Mouse (Mus musculus) lung, adult 18-20 months (tissue): ENCODE measurements around the gene Vmn1r24.
"Not testable (repeated sequence)": the region's sequence is repeated elsewhere in the genome, so short reads cannot be mapped to it uniquely, and the experiment has no call there.

Experiments
- DNase-seq, 2 experiments: peaks; one replicate each; pipeline ENCODE4 v3.0.0; 2022; ENCODE audit warnings: mixed read lengths in 2 of 2

Vmn1r24 gene

DNA sequence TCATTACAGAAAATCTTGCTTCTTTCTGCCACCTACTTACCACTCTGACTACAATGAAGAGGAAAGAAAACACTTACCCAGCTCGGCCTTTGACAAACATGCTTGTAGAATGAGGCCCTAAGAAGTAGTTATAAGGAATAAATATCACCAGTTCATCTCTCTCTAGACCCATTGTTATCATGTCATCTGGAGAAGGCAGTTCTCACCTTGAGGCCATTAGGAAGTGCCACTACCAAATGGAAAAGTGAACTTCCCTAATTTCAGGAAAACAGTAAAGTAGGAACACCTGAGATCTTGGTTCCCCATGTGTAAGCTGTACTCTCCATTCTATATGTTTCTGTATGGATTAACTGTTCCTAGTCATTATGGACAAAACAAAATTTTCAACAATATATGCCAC is at the start of gene Vmn1r24:
Vmn1r24 (minus strand) TSS at position 101 of the 400 bp plus-strand sequence.
- DNase-seq, result not testable (repeated sequence)

DNA sequence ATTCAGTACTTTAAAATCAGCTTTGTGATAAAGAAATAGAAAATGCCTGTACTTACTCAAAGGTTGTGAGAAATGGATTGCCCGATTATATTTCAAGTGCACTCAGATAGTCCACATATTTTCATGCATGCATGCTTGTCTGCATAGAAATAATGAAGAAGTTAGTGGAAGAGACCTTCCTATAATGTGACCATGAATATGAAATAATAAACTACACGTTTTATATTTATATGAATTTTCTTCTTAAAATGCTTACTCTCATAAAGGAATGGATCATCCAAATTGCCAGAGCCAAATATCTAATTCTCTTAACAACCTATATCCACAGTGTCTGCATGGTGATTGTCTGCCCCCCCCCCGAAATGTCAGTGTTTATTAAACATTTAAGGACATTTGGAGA is 19.4 kb upstream of the Vmn1r24 start, which contains the start of gene Vmn1r25:
Vmn1r25 (minus strand) TSS at position 101 of the 400 bp plus-strand sequence.
- no peak for DNase-seq

DNA sequence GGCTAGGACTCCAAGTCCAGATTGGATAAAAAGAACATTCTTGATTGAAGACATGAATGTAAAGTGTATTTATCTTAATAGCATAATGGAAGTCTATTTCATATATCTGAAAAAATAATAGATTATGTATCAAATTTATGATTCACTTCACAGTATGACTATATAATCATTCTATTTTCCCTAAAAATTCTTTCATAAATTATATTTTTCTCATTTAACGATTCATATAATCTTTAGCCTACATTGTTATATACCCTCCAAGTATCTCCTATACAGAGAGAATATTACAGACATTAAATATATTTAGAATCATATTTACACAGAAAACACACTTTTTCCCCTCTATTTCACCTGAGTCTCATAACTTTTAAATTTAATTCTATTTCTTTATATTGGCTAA is 34.6 kb downstream of the Vmn1r24 start, which contains the start of gene Vmn1r23:
Vmn1r23 (minus strand) TSS at position 101 of the 400 bp plus-strand sequence.
- DNase-seq, result no peak

DNA sequence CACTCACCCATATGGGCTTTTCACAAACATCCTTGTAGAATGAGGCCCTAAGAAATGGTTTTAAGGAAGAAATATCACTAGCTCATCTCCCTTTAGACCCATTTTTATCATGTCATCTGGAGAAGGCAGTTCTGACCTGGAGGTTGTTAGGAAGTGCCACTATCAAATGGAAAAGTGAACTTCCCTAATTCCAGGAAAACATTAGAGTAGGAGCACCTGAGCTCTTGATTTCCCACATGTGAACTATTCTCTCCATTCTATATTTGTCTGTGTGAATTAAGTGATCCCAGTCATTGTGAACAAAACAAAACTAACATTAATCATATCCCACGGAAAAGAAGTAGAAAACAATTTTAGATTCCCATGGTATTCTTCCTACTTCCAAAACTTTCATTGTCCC is 53.4 kb downstream of the Vmn1r24 start, which contains the start of gene Vmn1r22:
Vmn1r22 (minus strand) TSS at position 101 of the 400 bp plus-strand sequence.
- no peak for DNase-seq
